Mouse (Mus musculus): ENCODE measurements around the gene Tex48. TPM values are rescaled to one million over a fixed set of nuclear protein-coding genes. Genes with fewer than 3 reads are reported as not detected.

Tex48 gene
- not detected in 2 replicates for polyA plus RNA-seq (2014; fragmentation: Nextera tagmentation; extraction: Ambion mirVana)

GRCm38 (mm10) chr4:63622378-63622835 is at the start of gene Tex48:
Gene Tex48 (minus strand): TSS chr4:63622428.
- Histone ChIP-seq H3K36me3 (ENCODE audit: control insufficient read depth, insufficient read depth, low read length) (no peaks in the 10 kb centered on the region), H3K4me2 (ENCODE audit: low read depth, severe bottlenecking) (no peak within 1 kb of the TSS), H3K4me1 (ENCODE audit: control insufficient read depth, insufficient read depth, low read length) (no peaks in the 10 kb centered on the region), H3K27ac (replicated peaks; ENCODE audit: low read depth, low read length) (no peak within 1 kb of the TSS), H3K4me3 (ENCODE audit: low read depth, low read length) (no peak within 1 kb of the TSS), H3K27me3 (ENCODE audit: control insufficient read depth, insufficient read depth, low read length) (no peaks in the 10 kb centered on the region), H3K9ac (ENCODE audit: low read length) (no peak within 1 kb of the TSS), H3K9me3 (ENCODE audit: control insufficient read depth, low read length) (no peaks in the 10 kb centered on the region)
- WGBS: 54% methylated on average over 5 of the region's 5 CpGs
- ATAC-seq (ENCODE audit: insufficient number of reproducible peaks, low FRiP score, low TSS enrichment, low read depth): no peak
- peak; percentile 66 for DNase-seq (ENCODE audit: low spot score)

DNA sequence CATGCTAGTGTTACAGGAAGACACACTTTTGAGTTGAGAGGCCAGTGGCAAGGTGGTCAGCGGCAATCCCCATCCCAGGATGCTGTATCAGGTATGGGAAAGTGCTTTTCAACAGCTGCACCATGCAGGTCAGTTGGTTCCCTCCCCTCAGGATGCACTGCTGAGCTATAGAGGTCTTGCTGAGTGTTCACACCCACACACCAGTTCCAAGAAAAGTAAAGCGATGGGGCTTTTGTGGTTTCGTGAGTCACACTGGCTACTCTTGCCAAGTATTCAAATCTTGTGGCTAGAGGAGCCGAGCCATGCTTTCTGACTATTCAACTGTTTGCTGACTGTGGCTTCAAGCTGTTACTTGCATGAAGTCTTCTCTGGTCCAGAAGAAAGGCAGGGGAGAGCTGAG is 46.0 kb upstream of the Tex48 start:
- H3K9ac ChIP-seq (ENCODE audit: low read length): no peak overlapping the region
- H3K27me3 ChIP-seq (ENCODE audit: control insufficient read depth, insufficient read depth, low read length): no peaks in the 10 kb centered on the region
- no peaks in the 10 kb centered on the region for H3K36me3 ChIP-seq (ENCODE audit: control insufficient read depth, insufficient read depth, low read length)
- WGBS: 77% methylated on average over 4 of the region's 4 CpGs
- H3K4me1 ChIP-seq (ENCODE audit: control insufficient read depth, insufficient read depth, low read length): no peaks in the 10 kb centered on the region
- DNase-seq (ENCODE audit: low spot score) (no peak), ATAC-seq (ENCODE audit: insufficient number of reproducible peaks, low FRiP score, low TSS enrichment, low read depth) (no peak)
- no peak overlapping the region for H3K4me3 ChIP-seq (ENCODE audit: low read depth, low read length)
- H3K4me2 ChIP-seq (ENCODE audit: low read depth, severe bottlenecking): no peak overlapping the region
- no peak overlapping the region for H3K27ac ChIP-seq (replicated peaks; ENCODE audit: low read depth, low read length)
- H3K9me3 ChIP-seq (ENCODE audit: control insufficient read depth, low read length): no peaks in the 10 kb centered on the region

DNA sequence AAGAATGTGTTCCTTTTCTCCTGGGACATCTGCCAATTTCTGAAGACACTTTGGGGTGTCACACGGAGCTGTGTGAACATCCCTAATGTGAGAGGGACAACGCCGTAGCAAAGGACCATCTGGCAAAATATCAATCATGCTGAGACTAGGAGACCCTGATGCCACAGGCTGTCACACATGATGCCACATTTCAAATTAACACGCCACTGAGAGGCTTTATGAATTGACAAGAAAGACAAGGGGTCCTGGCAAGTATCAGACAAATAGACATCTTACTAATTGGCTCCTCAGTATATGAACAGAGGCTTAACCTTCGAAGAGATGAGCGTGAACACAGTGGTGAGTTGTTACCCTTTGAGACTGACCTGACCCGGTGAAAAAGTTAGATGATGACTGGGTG is 43.5 kb upstream of the Tex48 start:
- no peak for ATAC-seq (ENCODE audit: insufficient number of reproducible peaks, low FRiP score, low TSS enrichment, low read depth)
- H3K4me3 ChIP-seq (ENCODE audit: low read depth, low read length): no peak overlapping the region
- no peaks in the 10 kb centered on the region for H3K4me1 ChIP-seq (ENCODE audit: control insufficient read depth, insufficient read depth, low read length)
- H3K36me3 ChIP-seq (ENCODE audit: control insufficient read depth, insufficient read depth, low read length): no peaks in the 10 kb centered on the region
- no peak overlapping the region for H3K4me2 ChIP-seq (ENCODE audit: low read depth, severe bottlenecking)
- no peak overlapping the region for H3K9ac ChIP-seq (ENCODE audit: low read length)
- no peaks in the 10 kb centered on the region for H3K27me3 ChIP-seq (ENCODE audit: control insufficient read depth, insufficient read depth, low read length)
- DNase-seq (ENCODE audit: low spot score): no peak
- WGBS: 83% methylated on average over 7 of the region's 7 CpGs
- H3K9me3 ChIP-seq (ENCODE audit: control insufficient read depth, low read length): no peaks in the 10 kb centered on the region
- H3K27ac ChIP-seq (replicated peaks; ENCODE audit: low read depth, low read length): no peak overlapping the region

DNA sequence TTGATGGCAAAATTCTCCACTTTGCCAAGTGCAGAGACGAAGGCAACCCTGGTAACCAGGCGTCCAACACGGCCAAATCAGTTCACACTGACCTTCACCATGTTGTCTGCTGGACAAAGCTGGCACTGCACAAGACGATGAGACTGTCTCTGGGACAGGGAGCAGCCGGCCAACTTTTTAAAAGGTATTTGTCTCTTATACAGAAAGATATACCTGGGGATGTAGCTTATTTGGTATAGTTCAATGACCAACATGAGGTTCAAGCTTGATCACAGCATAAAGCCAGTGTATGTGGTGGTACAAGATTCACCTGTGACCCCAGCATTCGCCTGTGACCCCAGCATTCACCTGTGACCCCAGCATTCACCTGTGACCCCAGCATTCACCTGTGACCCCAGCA is 41.1 kb upstream of the Tex48 start, which contains the start of gene Gm11214:
Gene Gm11214 (minus strand): TSS at position 101 of the 400 bp plus-strand sequence.
- H3K4me3 ChIP-seq (ENCODE audit: low read depth, low read length): no peak within 1 kb of the TSS
- no peak within 1 kb of the TSS for H3K9ac ChIP-seq (ENCODE audit: low read length)
- DNase-seq (ENCODE audit: low spot score) (no peak), ATAC-seq (ENCODE audit: insufficient number of reproducible peaks, low FRiP score, low TSS enrichment, low read depth) (no peak)
- no peaks in the 10 kb centered on the region for H3K27me3 ChIP-seq (ENCODE audit: control insufficient read depth, insufficient read depth, low read length)
- H3K4me2 ChIP-seq (ENCODE audit: low read depth, severe bottlenecking): no peak within 1 kb of the TSS
- no peaks in the 10 kb centered on the region for H3K4me1 ChIP-seq (ENCODE audit: control insufficient read depth, insufficient read depth, low read length)
- H3K27ac ChIP-seq (replicated peaks; ENCODE audit: low read depth, low read length): no peak within 1 kb of the TSS
- no peaks in the 10 kb centered on the region for H3K36me3 ChIP-seq (ENCODE audit: control insufficient read depth, insufficient read depth, low read length)
- 91% methylated on average over 6 of the region's 6 CpGs for WGBS
- no peaks in the 10 kb centered on the region for H3K9me3 ChIP-seq (ENCODE audit: control insufficient read depth, low read length)

- no peak overlapping the region for H3K4me2 ChIP-seq (ENCODE audit: low read depth, severe bottlenecking)
Measured at GRCm38 (mm10) chr4:63661857-63662256, 39.6 kb upstream of the Tex48 start.

DNA sequence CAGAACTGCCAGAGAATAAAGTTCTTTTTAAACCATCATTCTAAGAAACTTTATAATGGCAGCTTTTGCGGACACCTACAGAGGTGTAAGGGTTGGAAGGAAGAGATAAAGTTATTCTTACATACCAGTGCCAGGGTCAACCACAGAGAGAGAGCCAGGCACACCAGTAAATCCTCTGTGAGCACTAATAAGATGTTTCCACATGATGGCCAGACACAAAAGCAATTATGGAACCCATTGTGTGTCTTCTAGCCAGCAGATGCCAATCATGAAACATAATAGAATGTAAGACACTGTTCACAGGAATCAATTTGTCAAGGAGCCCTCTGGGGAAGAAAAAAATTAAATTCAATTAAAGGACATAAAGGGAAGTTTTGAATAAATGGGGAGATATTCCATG is 39.2 kb upstream of the Tex48 start:
- DNase-seq (ENCODE audit: low spot score): no peak
- H3K9ac ChIP-seq (ENCODE audit: low read length): no peak overlapping the region
- WGBS: 77% methylated on average over 1 of the region's 1 CpGs

More at GRCm38 (mm10) chr4:63661857-63662256, 39.6 kb upstream of the Tex48 start:
- no peak overlapping the region for H3K9ac ChIP-seq (ENCODE audit: low read length)
- no peaks in the 10 kb centered on the region for H3K9me3 ChIP-seq (ENCODE audit: control insufficient read depth, low read length)
- no peaks in the 10 kb centered on the region for H3K36me3 ChIP-seq (ENCODE audit: control insufficient read depth, insufficient read depth, low read length)
- DNase-seq (ENCODE audit: low spot score) (no peak), ATAC-seq (ENCODE audit: insufficient number of reproducible peaks, low FRiP score, low TSS enrichment, low read depth) (no peak)
- 84% methylated on average over 1 of the region's 1 CpGs for WGBS
- H3K4me1 ChIP-seq (ENCODE audit: control insufficient read depth, insufficient read depth, low read length): no peaks in the 10 kb centered on the region
- H3K27me3 ChIP-seq (ENCODE audit: control insufficient read depth, insufficient read depth, low read length): no peaks in the 10 kb centered on the region
- H3K27ac ChIP-seq (replicated peaks; ENCODE audit: low read depth, low read length): no peak overlapping the region
- no peak overlapping the region for H3K4me3 ChIP-seq (ENCODE audit: low read depth, low read length)

DNA sequence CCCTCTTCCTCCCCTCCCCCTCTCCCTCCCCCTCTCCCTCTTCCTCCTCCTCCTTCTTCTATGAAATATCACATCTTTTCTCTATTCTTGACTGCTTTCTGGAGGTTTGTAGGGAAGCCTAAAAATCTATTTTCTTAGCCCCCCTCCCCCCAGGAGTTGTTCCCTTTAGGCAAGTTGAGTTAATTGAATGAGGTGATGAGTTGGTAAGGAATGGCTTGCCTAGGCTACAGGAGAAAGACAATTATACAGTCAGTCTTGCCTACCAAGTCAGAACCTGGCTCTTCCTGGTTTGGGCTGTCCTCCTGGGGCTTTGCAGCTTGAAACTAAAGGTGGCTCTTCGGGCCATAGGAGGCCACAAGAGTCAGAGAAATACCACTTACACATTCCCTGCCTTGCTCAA is 37.5 kb upstream of the Tex48 start:
- Histone ChIP-seq H3K4me3 (ENCODE audit: low read depth, low read length) (no peak overlapping the region), H3K4me2 (ENCODE audit: low read depth, severe bottlenecking) (no peak overlapping the region), H3K36me3 (ENCODE audit: control insufficient read depth, insufficient read depth, low read length) (no peaks in the 10 kb centered on the region), H3K4me1 (ENCODE audit: control insufficient read depth, insufficient read depth, low read length) (no peaks in the 10 kb centered on the region), H3K27ac (replicated peaks; ENCODE audit: low read depth, low read length) (no peak overlapping the region), H3K9me3 (ENCODE audit: control insufficient read depth, low read length) (no peaks in the 10 kb centered on the region), H3K27me3 (ENCODE audit: control insufficient read depth, insufficient read depth, low read length) (no peaks in the 10 kb centered on the region), H3K9ac (ENCODE audit: low read length) (no peak overlapping the region)
- ATAC-seq (ENCODE audit: insufficient number of reproducible peaks, low FRiP score, low TSS enrichment, low read depth) (no peak), DNase-seq (ENCODE audit: low spot score) (no peak)
- WGBS: 88% methylated on average over 1 of the region's 1 CpGs

More for the DNA sequence above, 39.2 kb upstream of the Tex48 start:
- Histone ChIP-seq H3K27ac (replicated peaks; ENCODE audit: low read depth, low read length) (no peak overlapping the region), H3K4me1 (ENCODE audit: control insufficient read depth, insufficient read depth, low read length) (no peaks in the 10 kb centered on the region), H3K9me3 (ENCODE audit: control insufficient read depth, low read length) (no peaks in the 10 kb centered on the region), H3K27me3 (ENCODE audit: control insufficient read depth, insufficient read depth, low read length) (no peaks in the 10 kb centered on the region), H3K36me3 (ENCODE audit: control insufficient read depth, insufficient read depth, low read length) (no peaks in the 10 kb centered on the region), H3K4me3 (ENCODE audit: low read depth, low read length) (no peak overlapping the region), H3K4me2 (ENCODE audit: low read depth, severe bottlenecking) (no peak overlapping the region)
- no peak for ATAC-seq (ENCODE audit: insufficient number of reproducible peaks, low FRiP score, low TSS enrichment, low read depth)

- Histone ChIP-seq H3K36me3 (ENCODE audit: control insufficient read depth, insufficient read depth, low read length) (no peaks in the 10 kb centered on the region), H3K4me3 (ENCODE audit: low read depth, low read length) (no peak overlapping the region), H3K27me3 (ENCODE audit: control insufficient read depth, insufficient read depth, low read length) (no peaks in the 10 kb centered on the region), H3K27ac (replicated peaks; ENCODE audit: low read depth, low read length) (no peak overlapping the region), H3K9ac (ENCODE audit: low read length) (no peak overlapping the region), H3K4me2 (ENCODE audit: low read depth, severe bottlenecking) (no peak overlapping the region), H3K4me1 (ENCODE audit: control insufficient read depth, insufficient read depth, low read length) (no peaks in the 10 kb centered on the region), H3K9me3 (ENCODE audit: control insufficient read depth, low read length) (no peaks in the 10 kb centered on the region)
- WGBS: 57% methylated on average over 4 of the region's 4 CpGs
- ATAC-seq (ENCODE audit: insufficient number of reproducible peaks, low FRiP score, low TSS enrichment, low read depth): no peak
- no peak for DNase-seq (ENCODE audit: low spot score)
Measured at GRCm38 (mm10) chr4:63659086-63659485, 36.9 kb upstream of the Tex48 start.

DNA sequence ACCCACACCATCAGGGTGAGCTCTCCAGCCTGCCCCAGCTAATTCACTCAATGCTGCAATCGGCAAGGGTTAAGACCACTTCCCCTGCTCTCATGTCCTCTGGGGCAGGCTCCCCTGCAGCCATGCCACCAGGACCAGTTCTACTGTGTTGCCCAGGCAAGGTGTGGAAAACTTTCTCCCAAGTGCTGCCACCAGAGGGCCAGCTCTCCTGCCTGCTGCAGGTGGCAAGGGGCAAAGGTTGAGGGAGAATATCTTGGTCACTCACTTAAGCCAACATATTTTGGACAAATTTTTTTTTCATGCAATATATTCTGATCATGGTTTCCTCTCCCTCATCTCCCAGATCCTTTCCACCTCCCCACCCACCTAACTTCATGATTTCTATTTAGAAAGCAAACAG is 32.2 kb upstream of the Tex48 start:
- Histone ChIP-seq H3K4me3 (ENCODE audit: low read depth, low read length) (no peak overlapping the region), H3K27me3 (ENCODE audit: control insufficient read depth, insufficient read depth, low read length) (no peaks in the 10 kb centered on the region), H3K4me1 (ENCODE audit: control insufficient read depth, insufficient read depth, low read length) (no peaks in the 10 kb centered on the region), H3K4me2 (ENCODE audit: low read depth, severe bottlenecking) (no peak overlapping the region), H3K36me3 (ENCODE audit: control insufficient read depth, insufficient read depth, low read length) (no peaks in the 10 kb centered on the region), H3K27ac (replicated peaks; ENCODE audit: low read depth, low read length) (no peak overlapping the region), H3K9ac (ENCODE audit: low read length) (no peak overlapping the region), H3K9me3 (ENCODE audit: control insufficient read depth, low read length) (no peaks in the 10 kb centered on the region)
- 33% methylated on average over 1 of the region's 1 CpGs for WGBS
- DNase-seq (ENCODE audit: low spot score): no peak
- ATAC-seq (ENCODE audit: insufficient number of reproducible peaks, low FRiP score, low TSS enrichment, low read depth): no peak

Data from limb, embryonic 11.5 days (tissue).